Mouse (Mus musculus): ENCODE data around the gene Aldh1a3.

Gene Aldh1a3

DNA sequence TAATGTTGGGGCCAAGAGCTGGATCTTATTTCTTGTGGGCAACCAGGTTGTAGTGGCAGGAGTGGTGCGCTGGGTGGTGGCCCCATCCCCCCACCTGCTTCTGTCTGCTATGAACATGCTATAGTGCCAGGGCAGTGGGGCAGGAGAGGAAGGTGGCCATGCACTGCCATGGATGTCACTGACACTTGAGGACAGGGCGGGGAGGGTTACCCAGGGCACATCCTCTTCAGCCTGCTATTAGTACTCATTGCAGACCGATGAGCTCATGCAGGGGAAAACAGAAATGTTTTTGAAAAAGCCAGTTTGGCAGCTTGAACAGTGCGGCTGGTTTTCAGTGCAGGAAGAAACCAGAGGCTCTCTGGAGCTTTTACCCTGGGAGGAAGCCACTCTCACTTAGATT is 10.5 kb downstream of the Aldh1a3 start:
- no peak for DNase-seq (ENCODE audit: low read depth, low spot score)

DNA sequence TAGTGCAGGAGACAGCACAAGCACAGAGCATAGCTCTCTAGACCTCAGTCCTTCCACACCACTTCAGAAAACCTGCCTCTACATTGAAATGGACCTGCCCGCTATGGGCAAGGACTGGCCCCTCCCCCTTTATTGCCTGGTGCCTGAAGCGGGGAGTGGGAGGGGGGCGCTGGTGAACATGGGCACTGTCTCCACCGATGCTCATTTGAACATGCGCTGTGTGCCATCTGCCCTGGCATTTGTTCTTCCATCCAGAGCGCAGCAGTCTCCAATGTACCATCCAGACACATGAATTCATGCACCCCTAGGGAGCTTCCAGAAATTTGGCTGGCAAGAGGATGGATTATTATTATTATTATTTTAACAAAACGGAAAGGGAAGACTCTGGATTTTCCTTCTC is 14.2 kb downstream of the Aldh1a3 start:
- no peak for DNase-seq (ENCODE audit: low read depth, low spot score)

- DNase-seq (ENCODE audit: low read depth, low spot score), result peak; percentile 28
These were observed 17.9 kb downstream of the Aldh1a3 start for GRCm38 (mm10) chr7:66409433-66409832.

DNA sequence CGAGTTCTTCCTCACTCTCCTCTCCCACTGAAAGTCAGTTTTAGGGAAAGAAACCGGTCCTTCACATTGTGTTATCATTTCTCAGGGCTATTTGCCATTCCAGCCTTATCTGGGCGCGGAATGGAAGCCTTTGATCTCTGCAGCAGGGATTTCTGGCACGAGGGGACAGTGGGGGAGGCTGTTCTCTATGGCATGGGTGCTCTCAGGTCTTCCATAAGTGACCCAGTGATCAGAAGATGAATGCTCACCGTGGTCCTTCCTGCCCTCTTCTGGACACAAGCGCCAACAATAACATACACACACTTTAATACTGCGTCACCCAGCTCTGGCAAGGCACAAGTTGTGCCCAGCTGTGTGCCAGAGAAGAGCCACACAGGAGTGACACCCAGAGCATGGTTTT is 20.3 kb downstream of the Aldh1a3 start:
- DNase-seq (ENCODE audit: low read depth, low spot score), result no peak

DNA sequence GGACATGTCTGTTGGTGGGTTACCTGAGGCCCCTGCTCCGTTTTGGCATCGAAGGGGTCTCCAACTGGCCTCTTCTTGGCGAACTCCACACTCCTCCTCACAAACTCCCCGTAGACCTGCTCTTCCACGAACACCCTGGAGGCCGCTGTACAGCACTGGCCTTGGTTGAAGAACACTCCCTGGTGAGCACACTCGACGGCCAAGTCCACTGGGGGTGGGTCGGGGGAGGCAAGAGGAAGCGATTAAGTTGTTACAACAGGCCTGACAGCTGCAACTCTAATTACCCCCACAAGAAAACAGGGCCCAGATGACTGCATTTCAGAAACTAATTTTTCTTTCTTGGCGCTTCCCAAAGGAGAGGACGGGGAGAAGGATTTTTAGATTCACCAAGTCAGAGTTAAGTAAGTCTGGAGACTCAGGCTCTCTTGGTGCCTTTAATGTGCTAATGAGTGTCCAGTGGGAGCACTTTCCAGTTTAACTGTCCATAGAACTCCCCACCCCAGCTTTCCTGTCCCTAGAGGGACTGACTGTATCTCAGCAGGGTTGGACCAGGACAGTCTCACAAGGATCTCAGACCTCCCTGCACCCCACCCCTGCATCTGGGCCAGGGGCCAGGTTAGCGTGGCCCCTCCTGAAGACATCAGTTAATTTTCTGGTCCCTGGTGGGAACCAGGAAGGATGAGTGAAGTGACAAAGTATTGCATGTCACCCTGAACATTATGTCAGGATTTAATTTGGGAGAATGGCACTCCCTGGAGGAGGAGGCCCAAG is 21.2 kb downstream of the Aldh1a3 start:
- no peak for DNase-seq (ENCODE audit: low read depth, low spot score)

DNA sequence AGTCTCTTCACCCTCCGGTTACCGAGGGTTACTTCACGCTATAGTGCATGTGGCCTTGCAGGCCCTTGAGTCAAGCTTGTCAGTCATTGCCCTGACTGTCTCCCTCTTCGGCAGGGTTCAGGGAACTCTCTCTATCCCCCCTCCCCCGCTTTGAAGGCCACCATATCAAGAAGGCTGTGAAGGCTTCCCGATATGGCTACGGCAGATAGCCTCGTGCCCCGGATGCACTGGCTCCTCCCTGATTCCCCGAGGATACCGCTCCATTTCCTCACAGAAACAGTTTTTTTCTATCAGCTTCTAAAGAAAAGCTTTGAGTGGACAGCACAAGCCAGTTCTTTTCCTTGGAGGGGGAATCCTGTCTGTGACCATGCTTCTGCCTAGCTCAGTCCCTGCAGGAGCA is 21.8 kb downstream of the Aldh1a3 start:
- DNase-seq (ENCODE audit: low read depth, low spot score), result no peak

- DNase-seq (ENCODE audit: low read depth, low spot score), result no peak
These were observed 22.5 kb downstream of the Aldh1a3 start for GRCm38 (mm10) chr7:66404802-66405201.

- DNase-seq (ENCODE audit: low read depth, low spot score), result no peak
These were observed 23.2 kb downstream of the Aldh1a3 start for GRCm38 (mm10) chr7:66404141-66404540.

GRCm38 (mm10) chr7:66402876-66403275 is 24.4 kb downstream of the Aldh1a3 start:
- DNase-seq (ENCODE audit: low read depth, low spot score), result no peak

GRCm38 (mm10) chr7:66401605-66402004 is 25.7 kb downstream of the Aldh1a3 start:
- DNase-seq (ENCODE audit: low read depth, low spot score), result no peak

- DNase-seq (ENCODE audit: low read depth, low spot score), result no peak
These were observed 30.0 kb downstream of the Aldh1a3 start for GRCm38 (mm10) chr7:66397288-66397687.

DNA sequence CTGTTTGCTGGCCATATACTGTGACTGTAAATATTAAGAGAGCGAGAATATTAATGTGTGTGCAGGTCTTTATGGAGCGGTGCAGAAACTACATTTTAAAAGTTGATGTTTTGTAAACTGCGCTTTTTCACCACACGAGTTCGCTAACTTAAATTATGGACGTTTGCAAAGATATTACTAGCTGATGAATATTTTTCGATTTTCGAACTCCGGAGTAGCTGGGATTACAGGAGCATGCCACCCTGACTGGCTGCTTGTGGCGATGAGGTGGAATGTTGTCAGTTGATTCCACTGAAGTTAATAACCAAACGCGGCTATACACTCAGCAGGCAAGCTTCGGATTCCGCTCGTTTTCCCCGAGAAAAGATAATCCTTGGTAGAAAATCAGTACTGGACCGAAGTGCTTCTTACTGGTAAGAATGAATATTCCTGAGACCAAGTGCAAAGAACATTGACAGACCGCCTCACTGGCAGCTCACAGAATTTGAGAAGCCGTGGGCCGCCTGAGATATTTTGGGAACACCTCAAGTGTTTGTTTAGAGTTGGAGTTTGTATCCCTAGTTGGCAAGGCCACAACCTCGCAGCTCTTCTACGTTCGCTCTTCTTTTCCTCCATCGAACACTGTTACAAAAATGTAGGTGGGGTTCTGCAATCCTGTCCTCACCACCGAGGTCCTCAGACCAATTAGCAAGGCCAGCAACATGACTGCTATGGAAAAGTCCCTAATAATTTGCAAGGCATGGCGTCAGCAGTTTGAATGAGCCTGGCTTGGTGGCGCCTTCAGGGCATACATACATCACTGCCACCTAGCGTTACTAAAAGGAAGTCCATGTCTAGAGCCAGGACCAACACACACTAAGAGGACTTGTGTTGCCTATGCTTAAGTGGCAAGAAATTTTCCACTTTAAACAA is 38.4 kb downstream of the Aldh1a3 start:
- DNase-seq (ENCODE audit: low read depth, low spot score), result peak; percentile 38

- no peak for DNase-seq (ENCODE audit: low read depth, low spot score)
These were observed 39.4 kb downstream of the Aldh1a3 start, which contains the start of gene Lrrk1 for GRCm38 (mm10) chr7:66387813-66388521. Gene Lrrk1, minus strand, starts transcription at chr7:66388350.

- no peak for DNase-seq (ENCODE audit: low read depth, low spot score)
These were observed 39.9 kb downstream of the Aldh1a3 start for GRCm38 (mm10) chr7:66387419-66387812.

DNA sequence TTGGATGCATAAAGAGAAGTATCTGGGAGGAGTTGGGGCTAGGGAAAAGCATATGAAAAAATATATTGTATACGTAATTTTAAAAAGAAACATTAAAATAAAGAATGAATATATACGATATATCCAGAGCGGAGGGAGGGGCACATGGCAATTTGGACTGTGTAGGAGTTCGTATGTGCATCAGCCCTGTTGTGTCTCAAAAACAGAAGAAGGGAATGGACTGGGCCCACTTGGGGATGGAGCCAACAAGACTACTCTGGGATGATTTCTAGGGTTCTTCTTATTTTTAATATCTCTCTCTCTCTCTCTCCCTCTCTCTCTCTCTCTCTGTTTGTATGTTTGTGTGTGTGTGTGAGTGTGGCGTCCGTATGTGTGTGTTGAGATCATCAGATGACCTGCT is 40.9 kb downstream of the Aldh1a3 start:
- DNase-seq (ENCODE audit: low read depth, low spot score), result no peak

DNA sequence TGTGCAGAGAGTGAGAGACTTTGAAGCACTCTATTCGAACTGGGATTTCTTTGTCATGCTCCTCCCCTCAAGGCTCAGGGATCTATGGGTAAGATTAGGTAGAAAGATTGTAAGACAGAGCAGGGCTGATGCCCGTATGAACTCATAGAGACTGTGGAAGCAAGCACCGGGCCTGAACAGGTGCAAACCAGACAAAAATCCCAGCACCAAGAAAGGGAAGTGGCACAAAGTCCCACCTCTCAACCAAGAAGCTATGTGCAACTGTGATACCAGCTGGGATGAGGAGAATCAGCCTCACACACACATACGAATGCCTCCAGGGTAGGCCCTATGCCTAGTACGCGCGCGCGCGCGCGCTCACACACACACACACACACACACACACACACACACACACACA is 41.5 kb downstream of the Aldh1a3 start:
- no peak for DNase-seq (ENCODE audit: low read depth, low spot score)

- DNase-seq (ENCODE audit: low read depth, low spot score), result no peak
These were observed 42.4 kb downstream of the Aldh1a3 start for GRCm38 (mm10) chr7:66384891-66385290.

GRCm38 (mm10) chr7:66384213-66384612 is 43.1 kb downstream of the Aldh1a3 start:
- no peak for DNase-seq (ENCODE audit: low read depth, low spot score)

GRCm38 (mm10) chr7:66376560-66376959 is 50.8 kb downstream of the Aldh1a3 start:
- no peak for DNase-seq (ENCODE audit: low read depth, low spot score)

GRCm38 (mm10) chr7:66375736-66376135 is 51.6 kb downstream of the Aldh1a3 start:
- no peak for DNase-seq (ENCODE audit: low read depth, low spot score)

GRCm38 (mm10) chr7:66373391-66373790 is 53.9 kb downstream of the Aldh1a3 start:
- DNase-seq (ENCODE audit: low read depth, low spot score), result no peak

- no peak for DNase-seq (ENCODE audit: low read depth, low spot score)
These were observed 56.3 kb downstream of the Aldh1a3 start for GRCm38 (mm10) chr7:66370970-66371369.

All from retina, postnatal 7 days (tissue).